Mouse (Mus musculus): ENCODE data around the gene Hoxb6.

The Hoxb6 gene

DNA sequence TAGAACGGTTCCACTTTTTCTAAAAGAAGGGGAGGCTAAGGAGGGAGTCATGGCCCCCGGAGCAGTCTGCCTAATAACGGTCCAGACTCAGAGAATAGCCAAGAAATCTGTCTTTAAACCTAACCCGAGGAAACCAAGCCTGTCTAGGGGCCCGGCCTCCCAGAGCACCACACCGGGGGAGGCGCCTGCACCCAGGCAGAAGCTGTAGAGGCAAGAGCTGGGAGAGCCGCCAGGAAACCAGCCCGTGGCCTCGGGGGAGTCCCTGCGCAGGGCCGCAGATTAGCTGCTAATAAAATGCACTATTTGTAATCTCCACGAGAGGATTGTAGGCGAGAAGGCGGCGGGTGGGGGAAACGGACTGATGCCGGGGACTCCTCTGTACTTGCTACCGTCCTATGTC is 22.4 kb upstream of the Hoxb6 start:
- no peak for DNase-seq (ENCODE audit: low spot score)

- DNase-seq (ENCODE audit: low spot score), result no peak
Measured at GRCm38 (mm10) chr11:96270996-96271540, 21.2 kb upstream of the Hoxb6 start, which contains the start of gene Hoxb9. Hoxb9 (plus strand) TSS chr11:96271457.

DNA sequence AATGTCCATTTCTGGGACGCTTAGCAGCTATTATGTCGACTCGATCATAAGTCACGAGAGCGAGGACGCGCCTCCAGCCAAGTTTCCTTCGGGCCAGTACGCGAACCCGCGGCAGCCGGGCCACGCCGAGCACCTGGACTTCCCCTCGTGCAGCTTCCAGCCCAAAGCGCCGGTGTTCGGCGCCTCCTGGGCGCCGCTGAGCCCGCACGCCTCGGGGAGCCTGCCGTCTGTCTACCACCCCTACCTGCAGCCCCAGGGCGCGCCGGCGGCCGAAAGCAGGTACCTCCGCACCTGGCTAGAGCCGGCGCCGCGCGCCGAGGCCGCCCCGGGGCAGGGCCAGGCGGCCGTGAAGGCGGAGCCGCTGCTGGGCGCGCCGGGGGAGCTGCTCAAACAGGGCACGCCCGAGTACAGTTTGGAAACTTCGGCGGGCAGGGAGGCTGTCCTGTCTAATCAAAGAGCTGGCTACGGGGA is 20.7 kb upstream of the Hoxb6 start:
- no peak for DNase-seq (ENCODE audit: low spot score)

DNA sequence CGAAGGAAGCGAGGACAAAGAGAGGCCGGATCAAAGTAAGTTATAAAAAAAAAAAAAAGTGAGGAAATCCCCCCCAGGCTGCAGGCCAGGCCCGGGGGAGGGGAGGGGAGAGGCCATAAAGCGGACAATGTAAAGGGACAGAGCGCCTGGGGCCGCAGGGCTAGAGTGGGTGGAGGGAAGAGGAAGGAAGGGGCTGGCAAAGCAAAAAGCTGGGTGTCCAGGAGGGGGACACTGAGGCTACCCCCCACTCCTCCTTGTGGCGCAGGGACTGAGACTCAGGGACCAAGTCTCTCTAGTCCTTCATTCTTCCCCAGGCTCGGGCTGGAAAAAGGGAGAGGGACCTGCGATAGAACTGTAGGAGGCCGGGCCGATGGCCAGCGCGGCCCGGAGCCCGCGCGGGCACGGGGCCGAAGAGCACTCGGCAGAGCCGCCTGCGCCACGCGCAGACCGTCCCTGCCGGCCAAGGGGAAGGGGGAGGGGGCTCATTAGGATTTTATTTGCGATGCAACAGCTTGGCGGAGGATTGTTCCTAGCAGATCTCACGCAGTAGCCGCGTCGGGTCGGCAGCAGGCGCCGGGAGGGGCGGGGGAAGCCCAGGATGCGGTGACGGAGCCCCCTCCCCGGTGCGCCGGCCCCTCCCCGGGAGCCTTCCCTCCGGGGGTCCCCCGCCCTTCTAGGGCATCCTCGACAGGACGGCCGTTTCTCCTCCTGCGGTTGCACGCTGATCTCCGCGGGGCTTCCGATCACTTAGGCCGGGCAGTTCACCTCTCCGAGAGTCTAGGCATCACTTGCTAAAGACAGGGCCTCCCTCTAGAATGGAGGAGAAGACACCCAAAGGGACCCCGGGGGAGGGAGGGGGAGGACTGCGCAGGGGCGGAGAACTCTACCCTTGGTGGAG is 20.0 kb upstream of the Hoxb6 start:
- no peak for DNase-seq (ENCODE audit: low spot score)

GRCm38 (mm10) chr11:96274428-96274827 is 17.8 kb upstream of the Hoxb6 start:
- no peak for DNase-seq (ENCODE audit: low spot score)

- DNase-seq (ENCODE audit: low spot score), result no peak
Measured at GRCm38 (mm10) chr11:96275896-96276295, 16.4 kb upstream of the Hoxb6 start.

DNA sequence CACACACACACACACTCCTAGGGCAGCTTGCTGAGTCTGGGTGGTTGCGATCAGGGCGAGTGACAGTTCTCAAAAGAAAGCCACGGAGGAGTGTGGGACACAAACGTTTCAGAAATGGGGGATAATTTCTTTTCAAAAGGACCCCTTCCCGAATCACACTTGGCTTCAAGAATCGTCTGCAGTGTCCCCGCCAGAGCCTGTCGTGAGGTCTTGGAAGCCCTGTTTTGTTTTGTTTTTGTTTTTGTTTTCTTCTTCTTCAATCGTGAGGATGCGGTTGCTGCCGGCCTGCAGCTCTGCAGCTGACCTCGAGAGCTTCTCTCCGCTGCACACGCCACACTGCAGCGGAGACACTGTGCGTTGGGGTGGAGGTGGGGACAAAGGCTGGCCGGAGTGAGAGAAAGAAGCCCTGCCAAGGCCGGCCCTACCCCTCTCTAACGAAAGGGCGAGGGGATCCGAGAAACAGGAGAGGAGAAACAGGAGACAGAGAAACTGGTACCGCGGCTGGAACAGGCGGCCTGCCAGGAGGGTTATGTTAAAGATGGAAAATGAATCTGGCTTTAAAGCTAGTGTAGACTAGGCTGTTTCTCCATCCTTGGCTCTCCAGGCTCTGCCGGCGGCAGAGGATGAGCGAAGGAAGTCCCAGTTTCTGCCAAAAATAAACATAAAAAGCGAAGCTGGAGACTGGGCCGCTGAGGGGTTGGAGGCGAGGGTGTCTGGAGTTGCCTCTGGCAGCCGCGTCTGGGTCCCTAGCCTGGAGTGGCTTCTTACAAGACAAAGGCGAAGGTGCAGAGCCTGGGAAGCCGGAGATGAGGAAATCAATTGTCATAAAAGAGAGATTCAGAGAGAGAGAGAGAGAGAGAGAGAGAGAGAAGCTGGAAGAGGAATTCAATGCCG is 14.9 kb upstream of the Hoxb6 start:
- no peak for DNase-seq (ENCODE audit: low spot score)

DNA sequence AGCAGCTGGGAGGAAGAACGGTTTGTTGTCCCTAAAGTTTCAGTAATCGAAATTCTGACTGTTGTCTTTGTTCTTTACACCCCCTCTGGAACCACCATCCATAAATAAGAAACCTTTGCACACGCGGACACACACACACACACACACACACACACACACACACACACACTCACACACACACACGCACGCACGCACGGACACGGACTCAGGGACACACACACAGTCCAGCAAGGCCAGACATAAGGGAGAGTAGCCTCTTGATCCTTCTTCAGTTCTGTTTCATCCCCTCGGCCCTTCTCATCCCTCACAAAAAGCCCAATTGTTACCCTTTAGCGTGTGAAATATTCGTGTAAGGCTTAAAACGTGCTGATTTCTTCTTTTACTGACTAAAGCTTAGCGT is 14.0 kb upstream of the Hoxb6 start:
- no peak for DNase-seq (ENCODE audit: low spot score)

- peak; percentile 79 for DNase-seq (ENCODE audit: low spot score)
Measured at GRCm38 (mm10) chr11:96278773-96279172, 13.5 kb upstream of the Hoxb6 start.

DNA sequence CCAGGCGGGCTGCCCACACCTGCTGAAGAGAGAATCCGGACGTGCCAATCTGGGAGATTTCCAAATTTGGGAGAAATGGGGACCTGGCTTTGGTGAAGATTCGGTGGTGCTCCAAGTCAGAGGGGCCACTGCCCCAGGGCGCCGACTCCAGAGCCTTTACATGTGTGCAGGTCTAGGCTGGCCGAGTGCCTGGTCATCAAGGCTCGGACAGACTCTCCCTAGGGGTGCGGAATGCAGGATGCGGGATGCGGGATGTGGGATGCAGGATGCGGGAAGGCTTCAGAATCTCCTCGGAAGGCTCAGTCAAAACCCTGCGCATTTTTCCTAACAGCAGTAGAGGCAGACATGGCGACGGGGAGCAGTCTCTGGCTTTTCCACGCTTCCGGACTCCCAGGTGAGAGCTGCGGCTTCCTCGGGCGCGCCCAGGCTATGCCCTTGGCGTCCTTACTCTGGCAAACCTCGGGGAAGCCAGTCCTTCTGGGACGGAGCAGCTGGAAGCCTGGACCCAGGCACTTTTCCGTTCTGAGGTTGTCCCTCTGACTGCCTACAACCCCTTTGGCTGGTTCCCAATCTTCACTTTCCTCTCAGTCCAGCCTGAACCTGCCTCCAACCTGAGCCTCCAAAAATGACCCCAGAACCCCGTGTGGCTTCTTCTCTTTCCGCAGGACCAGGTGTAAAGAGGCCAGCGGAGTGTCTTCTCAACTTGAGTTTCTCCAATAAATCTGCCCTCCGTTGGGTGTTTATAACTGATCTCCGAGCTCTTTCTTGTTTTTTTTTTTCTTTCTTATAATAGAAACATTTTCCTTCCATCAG is 12.6 kb upstream of the Hoxb6 start:
- DNase-seq (ENCODE audit: low spot score), result no peak

DNA sequence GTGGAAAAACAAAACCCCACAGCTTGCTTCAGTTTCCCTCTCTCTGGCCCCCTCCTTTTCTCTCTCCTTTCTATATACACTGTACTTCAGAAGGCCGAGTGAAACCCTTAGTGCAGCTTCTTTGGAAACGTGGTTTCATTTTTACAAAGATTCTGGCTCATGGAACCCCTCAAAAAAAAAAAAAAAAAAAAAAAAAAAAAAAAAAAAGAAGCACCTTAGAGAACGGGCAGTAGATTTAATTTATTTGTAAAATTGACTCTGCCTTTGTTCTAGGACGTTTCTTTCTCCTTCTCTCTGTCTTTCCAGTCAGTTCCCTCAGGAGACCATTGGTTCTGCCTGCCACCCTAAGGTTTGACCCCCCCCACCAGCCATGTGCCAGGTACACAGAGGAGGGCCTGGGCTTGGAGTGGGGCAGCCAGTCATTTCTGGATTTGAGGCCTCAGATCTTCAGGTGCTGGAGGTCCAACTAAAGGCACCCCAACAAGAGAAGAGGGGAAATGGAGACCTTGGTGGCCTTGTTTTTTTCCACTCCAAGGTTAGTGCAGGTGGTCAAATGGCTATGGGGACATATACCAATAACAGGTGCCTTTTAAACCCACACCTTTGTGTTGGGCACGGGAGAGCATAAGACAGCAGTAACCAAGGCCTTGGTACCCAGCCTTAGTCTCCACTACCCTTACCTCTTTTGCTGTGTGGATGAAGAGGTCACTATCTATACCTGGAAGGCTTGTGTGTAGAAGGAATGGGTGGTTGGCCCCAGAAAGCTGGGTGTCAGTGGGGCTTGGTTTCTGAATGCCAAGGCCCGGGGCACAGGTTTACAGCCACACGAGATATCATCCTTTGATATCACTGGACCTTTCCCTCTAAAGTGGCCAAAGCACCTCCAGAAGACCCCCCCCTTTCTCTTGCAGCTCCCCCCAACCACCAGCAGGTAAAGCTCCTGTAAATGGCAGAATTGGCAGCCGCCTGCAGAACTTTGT is 11.6 kb upstream of the Hoxb6 start:
- no peak for DNase-seq (ENCODE audit: low spot score)

- no peak for DNase-seq (ENCODE audit: low spot score)
Measured at GRCm38 (mm10) chr11:96281396-96281795, 10.9 kb upstream of the Hoxb6 start.

GRCm38 (mm10) chr11:96281855-96282570 is 10.3 kb upstream of the Hoxb6 start, which contains the start of gene Hoxb8:
Hoxb8 (plus strand) TSS chr11:96281905.
- no peak for DNase-seq (ENCODE audit: low spot score)

DNA sequence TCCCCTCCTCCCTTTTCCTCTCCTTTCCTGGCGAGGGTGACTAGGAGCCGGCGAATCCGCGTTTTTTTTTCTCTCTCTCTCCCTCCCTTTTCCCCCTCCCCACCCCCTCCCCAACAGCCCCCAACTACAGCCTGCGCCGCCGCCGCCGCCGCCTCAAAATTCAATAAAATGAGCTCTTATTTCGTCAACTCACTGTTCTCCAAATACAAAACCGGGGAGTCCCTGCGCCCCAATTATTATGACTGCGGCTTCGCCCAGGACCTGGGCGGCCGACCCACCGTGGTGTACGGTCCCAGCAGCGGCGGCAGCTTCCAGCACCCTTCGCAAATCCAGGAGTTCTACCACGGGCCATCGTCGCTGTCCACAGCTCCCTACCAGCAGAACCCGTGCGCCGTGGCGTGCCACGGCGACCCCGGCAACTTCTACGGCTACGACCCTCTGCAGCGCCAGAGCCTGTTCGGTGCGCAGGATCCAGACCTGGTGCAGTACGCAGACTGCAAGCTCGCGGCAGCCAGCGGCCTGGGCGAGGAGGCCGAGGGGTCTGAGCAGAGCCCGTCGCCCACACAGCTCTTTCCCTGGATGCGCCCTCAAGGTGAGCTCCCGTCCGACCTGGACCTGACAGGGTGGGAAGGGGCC is 9.4 kb upstream of the Hoxb6 start:
- no peak for DNase-seq (ENCODE audit: low spot score)

- no peak for DNase-seq (ENCODE audit: low spot score)
Measured at GRCm38 (mm10) chr11:96284041-96284749, 8.1 kb upstream of the Hoxb6 start.

DNA sequence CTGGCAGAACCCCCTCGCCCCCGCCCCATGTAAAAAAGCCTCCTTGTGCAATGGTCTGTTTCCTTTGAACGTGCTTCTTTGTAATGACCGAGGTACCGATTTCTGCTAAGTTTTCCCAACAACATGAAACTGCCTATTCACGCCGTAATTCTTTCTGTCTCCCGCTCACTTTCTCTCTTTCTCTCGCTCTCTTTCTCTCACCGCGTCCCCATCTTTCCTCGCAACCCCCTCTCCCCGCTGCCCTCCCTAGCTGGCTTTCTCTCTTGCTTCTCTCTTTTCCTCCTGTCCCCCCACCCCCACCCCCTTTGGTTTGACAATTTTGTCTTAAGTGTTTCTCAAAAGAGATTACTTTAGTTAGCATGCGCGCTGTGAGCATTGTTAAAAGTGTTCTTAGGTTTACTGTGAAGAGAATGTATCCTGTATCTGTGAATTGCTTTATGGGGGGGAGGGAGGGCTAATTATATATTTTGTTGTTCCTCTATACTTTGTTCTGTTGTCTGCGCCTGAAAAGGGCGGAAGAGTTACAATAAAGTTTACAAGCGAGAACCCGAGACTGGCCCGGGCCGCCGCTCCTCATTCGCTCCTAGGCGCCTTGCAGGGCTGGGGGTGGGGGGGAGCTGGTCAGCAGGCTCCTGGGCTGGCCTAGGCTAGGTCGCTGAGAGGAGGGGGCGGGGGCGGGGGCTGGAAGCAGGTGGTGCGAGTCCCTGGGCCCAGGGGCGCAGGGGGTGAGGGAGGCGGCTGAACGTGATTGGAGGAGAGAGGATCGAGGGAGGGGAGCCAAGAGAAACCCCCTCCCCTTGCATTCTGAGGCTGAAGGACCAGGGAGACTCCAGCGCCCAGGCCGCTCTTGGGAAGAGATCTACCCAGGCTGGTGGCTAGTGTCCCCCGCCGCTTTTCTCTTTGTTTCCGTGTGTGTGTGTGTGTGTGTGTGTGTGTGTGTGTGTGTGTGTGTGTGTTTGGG is 7.2 kb upstream of the Hoxb6 start:
- no peak for DNase-seq (ENCODE audit: low spot score)
